Mouse (Mus musculus) left cerebral cortex, postnatal 36 days (tissue): ENCODE data around the gene Xrcc6. TPM values are rescaled to one million over a fixed set of nuclear protein-coding genes. Genes with fewer than 3 reads are reported as not detected.
"Not testable (repeated sequence)": the region's sequence is repeated elsewhere in the genome, so short reads cannot be mapped to it uniquely, and the experiment has no call there.

Experiments used
- DNase-seq, 2 experiments: peaks; one replicate each; pipeline ENCODE4 v3.0.0; 2021 to 2022; ENCODE audit warnings: low spot score in 2 of 2, mixed read lengths in 1 of 2
- intact Hi-C: fragments of 180-260 bp; cut with DNase I; formaldehyde crosslinking; loops from one replicate; pipeline ENCODE4 v1.15.1; 2025
- total RNA-seq, 2 experiments: library from RNA; stranded (reverse); gene quantifications; 2 replicates each; pipeline ENCODE4 v1.2.3; 2021

Xrcc6 gene
- total RNA-seq, 2 experiments from 2014 or later, result 19.1 to 33.7 TPM

DNA sequence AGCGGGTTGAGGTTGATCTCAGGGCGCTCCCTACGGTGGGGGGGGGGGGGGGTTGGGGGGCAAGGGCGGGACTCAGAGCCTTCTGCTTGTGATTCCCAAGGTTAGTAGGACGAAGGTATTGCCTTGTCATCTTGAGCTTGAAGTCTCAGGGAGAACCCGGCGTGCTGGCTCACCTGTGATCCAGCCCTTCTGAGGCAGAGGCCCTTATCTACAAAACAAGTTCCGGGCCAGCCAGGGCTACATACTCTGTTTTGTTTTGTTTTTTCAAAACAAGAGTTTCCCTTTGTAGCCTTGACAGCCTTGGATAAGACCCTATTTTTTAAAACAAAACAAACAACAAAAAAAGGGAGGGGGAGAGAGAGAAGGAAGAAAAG, 26.6 kb upstream of the Xrcc6 start:
- DNase-seq, result no peak
- intact Hi-C loops, result loop anchor here (2.0 kb wide), 1 partner anchor 28 kb away; no protein-coding TSS in a partner anchor

DNA sequence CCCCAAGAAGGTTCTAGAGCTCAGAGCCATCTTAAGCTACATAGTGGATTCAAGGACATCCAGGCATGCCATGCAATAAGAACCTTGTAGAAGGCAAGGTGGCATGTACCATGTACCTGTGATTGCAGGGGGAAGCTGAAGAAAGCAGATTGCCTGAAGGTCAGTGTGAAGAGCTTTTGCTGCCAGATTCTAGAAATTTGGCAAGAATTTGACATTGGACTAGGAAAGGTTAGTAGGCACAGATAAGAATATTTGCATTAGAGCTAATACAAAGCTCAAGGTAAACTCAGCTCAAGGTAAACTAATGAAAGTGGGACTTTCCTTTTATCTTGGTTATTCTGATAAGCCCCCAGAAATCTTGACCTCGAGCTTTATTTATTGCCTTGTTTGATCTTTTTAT, 23.4 kb upstream of the Xrcc6 start:
- intact Hi-C loops, result no loop called here

DNA sequence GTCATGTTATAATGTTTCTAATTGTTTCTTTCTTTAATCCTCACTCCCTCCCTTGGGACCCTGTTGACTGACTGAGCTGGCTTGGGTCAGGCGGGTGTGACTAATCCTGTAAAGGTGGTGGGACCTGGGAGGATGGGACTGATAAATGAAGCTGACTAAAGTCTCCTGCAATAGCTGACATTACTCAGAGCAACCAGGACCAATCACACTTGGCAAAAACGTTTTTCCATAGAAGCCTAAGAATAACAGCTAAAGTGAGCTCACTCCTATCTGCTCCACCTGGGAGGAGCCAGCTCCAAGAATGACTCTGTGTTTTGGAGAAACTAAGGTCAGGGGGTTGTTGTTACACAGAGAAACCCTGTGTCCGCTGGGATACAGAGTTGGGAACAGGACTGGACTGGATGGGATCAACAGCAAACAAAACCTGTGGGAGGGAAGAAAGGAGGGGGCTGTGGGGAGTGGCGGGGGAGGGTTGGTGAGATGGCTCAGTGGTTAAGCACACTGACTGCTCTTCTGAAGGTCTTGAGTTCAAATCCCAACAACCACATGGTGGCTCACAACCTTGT, 22.6 kb upstream of the Xrcc6 start:
- intact Hi-C loops, result no loop called here
- DNase-seq, result no peak

More for the DNA sequence above, 23.4 kb upstream of the Xrcc6 start:
- DNase-seq, result no peak

- no peak for DNase-seq
- intact Hi-C loops, result no loop called here
These were observed 21.4 kb upstream of the Xrcc6 start for GRCm38 (mm10) chr15:81966062-81966829.

GRCm38 (mm10) chr15:81967821-81968220, 19.8 kb upstream of the Xrcc6 start:
- no peak for DNase-seq
- intact Hi-C loops, result no loop called here

- intact Hi-C loops, result no loop called here
- no peak for DNase-seq
These were observed 19.2 kb upstream of the Xrcc6 start for GRCm38 (mm10) chr15:81968447-81968846.

GRCm38 (mm10) chr15:81969173-81969572, 18.5 kb upstream of the Xrcc6 start:
- DNase-seq, result no peak

GRCm38 (mm10) chr15:81969635-81970034, 18.0 kb upstream of the Xrcc6 start:
- DNase-seq, intact Hi-C loops: not testable (repeated sequence)

More at GRCm38 (mm10) chr15:81969173-81969572, 18.5 kb upstream of the Xrcc6 start:
- intact Hi-C loops, result no loop called here

DNA sequence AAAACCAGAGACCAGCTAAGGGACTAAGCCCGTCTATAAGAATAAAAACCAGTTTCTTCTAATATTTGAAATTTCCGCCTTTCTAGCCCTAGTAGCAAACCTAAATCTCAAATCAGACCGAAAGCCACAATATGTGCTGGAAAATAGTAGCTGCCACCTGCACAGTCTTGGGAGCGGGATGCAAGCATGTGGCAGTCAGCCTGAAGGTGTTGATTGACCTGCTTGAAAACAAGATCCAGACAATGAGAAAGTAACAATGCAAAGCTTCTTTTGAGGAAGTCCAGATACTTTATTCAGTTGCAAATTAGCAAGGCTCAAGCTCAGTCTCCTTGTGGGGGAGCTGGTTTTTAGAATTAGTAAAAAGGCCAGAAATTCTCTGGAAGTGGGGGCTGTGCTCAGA, 17.1 kb upstream of the Xrcc6 start:
- DNase-seq, intact Hi-C loops: not testable (repeated sequence)

GRCm38 (mm10) chr15:81975156-81975555, 12.5 kb upstream of the Xrcc6 start:
- DNase-seq, intact Hi-C loops: not testable (repeated sequence)

DNA sequence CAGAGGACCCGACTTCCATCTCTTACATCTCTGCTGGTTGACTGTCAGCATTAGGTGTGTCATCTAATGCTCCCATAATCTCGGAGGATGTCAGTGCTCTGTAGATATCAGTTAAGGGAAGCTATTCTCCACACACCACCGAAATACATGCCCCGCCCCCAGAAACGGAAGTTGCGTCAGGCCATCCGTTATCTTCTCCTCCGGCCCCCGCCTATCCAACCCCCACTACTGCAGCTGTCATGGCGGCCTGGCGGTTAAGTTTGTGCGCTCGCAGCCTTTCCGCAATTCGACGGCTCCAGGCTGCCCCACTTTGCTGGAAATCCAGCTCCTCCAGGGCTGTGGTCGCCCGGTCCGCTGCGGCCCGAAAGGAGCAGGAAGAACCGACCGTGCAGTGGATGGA, 7.3 kb upstream of the Xrcc6 start, which contains the start of gene 1700029P11Rik:
TSS of gene 1700029P11Rik (plus strand) at position 220 of the 400 bp plus-strand sequence.
- intact Hi-C loops, result no loop called here
- no peak for DNase-seq

DNA sequence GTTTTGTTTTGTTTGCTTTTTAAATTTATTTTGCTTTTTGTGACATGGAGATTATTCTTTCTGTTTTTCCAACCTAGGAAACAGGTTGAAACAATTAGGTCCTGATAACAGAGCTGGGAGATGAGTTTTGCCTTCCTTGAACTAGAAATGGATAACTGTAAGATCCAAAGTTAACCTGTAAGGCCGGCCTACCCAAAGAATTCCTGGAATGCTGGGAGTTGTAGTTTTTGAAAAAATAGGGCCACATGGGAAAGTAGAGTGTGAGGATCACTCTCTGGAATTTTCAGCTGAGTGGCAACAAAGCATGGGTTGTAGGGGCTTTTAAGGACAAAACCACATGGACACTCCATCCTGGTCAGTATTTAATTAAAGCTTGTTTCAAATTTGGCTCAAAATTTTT, 5.5 kb upstream of the Xrcc6 start:
- intact Hi-C loops, result no loop called here
- no peak for DNase-seq

GRCm38 (mm10) chr15:81985267-81986161, 2.1 kb upstream of the Xrcc6 start:
- intact Hi-C loops, result no loop called here
- no peak for DNase-seq

DNA sequence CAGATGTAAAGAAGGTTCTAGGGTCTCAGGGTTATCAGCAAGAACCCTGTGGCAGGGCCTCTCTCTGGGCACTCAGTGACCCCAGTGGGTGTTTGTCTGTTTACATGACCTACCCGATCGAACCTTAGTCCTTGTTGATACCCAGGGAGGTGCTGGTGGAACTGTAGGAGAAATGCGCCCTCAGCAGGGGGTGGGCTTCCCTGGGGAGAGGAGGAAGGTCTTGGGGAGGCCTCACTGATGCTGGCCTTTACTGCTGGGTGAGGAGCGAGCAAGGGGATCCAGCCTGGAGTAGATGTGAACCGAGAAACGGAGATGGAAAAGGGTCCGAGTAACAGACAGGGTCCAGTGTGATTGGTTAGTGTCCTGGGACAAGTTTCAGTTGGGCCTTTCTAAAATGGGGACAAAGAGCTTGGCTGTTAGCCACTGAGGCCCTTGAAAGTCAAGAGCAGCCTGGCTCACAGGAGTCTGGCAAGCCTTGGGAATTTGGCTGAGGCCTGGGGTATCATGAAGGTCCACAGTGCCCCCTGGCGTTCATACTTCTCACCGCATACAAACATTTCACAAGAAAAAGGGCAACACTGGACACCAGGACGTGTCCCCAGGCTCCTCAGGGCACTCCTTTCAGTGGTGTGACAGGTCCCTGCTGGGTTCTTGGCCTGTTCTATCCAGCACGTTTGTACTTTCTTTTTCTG, 1.9 kb downstream of the Xrcc6 start:
- DNase-seq, result peak; percentile 72 to 83
- intact Hi-C loops, result loop anchor here (2.0 kb wide), 1 partner anchor 29 kb away; the partner anchor contains the start of gene Pmm1

DNA sequence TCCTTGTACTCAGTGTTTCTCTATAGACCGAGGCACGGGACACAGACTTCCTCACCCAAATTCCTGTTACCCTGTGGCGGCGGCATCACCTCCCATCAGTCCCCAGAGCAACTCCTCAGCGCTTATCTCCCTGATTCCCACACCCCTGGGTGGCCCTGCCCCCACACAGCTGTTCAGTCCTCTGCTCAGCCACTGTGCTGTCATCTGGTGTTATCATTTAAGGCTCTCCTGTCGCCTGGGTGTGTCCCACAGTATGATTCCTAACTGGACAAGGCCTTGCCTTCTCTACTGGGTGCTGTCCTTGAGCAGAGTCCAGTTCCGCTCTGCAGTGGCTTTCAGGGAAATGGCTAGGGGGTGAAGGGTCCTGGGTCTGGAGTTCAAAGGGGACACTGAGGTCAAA, 2.9 kb downstream of the Xrcc6 start:
- peak in 1 of 2 experiments; percentile 11 for DNase-seq
- intact Hi-C loops, result no loop called here

GRCm38 (mm10) chr15:81993992-81994391, 6.4 kb downstream of the Xrcc6 start:
- no peak for DNase-seq
- intact Hi-C loops, result no loop called here

- no peak for DNase-seq
- intact Hi-C loops, result no loop called here
These were observed 16.6 kb downstream of the Xrcc6 start for GRCm38 (mm10) chr15:82004257-82004656.

DNA sequence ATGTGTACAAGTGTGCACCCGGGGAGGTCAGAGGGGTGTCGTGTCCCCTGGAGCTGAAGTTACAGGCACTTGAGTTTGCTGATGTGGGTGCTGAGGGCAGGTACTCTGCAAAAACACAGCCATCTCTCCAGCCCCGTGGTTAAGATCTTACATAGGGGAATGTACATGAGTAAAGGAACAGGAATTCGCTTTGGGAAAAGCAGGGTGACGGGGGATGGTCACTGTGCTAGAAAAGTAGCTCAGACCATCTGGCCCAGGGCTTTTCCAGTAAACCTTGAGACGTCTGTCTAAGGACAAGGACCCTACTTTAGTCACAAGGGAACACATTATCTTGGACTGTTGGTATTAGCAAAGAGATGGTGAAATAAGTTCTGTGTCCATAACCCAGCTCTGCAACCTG, 24.3 kb downstream of the Xrcc6 start:
- intact Hi-C loops, result no loop called here
- no peak for DNase-seq

- DNase-seq, result no peak
- intact Hi-C loops, result no loop called here
These were observed 27.2 kb downstream of the Xrcc6 start for GRCm38 (mm10) chr15:82014745-82015391.
